Mouse (Mus musculus): ENCODE results near the gene Erich6. TPM values are rescaled to one million over a fixed set of nuclear protein-coding genes. Genes with fewer than 3 reads are reported as not detected.
A peak's percentile ranks its signal among the peaks of the same experiment; 100 is the strongest.

Erich6 gene
- polyA plus RNA-seq, 1 experiment from 2014 or later: not detected

DNA sequence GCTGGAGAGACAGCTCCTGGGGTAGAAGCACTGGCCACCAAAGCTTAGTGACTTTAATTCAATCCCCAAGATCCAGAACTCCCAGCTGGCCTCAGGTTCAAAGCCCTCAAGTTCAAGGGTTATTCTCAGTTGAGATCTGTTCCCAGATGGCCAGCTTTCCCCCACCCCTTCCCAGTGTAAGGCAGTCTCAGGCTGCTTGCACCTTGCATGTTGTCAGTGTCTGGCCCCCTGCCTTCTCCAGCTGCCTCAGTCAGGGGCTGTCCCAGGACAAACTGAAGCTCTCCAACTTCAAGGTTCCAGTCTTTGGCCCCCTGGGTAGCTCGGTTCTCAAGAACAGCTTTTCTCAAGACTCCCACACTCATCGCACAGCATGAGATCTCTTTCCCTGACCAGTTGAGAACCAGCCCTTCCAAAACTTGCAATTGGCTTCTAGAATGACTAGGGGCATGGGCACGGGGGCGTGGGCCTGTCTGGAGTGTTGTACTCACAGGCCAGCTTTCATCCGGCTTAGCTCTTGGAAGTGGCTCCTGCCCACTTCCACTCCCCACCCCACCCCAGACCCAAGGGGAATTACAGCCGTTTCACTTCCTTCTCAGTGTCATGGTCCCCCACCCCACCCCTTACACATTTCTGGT, 34.7 kb upstream of the Erich6 start:
- WGBS: 38% methylated on average over 6 of the region's 6 CpGs
- DNase-seq: no peak
- ATAC-seq (ENCODE audit: insufficient read depth): no peak

GRCm38 (mm10) chr3:58663970-58664369, 27.0 kb upstream of the Erich6 start:
- no peaks in the 10 kb centered on the region for H3K9me3 ChIP-seq (ENCODE audit: low read depth, low read length)
- no peak for TF ChIP-seq CTCF (IDR thresholded peaks at IDR 0.05; ENCODE audit: low read depth)
- WGBS: 88% methylated on average over 7 of the region's 7 CpGs
- ATAC-seq (ENCODE audit: insufficient read depth) (no peak), DNase-seq (no peak)
- no peak overlapping the region for H3K4me2 ChIP-seq
- no peaks in the 10 kb centered on the region for H3K27me3 ChIP-seq (ENCODE audit: insufficient read depth, low read length)
- no peaks in the 10 kb centered on the region for H3K4me1 ChIP-seq (ENCODE audit: insufficient read depth)
- no peak overlapping the region for H3K9ac ChIP-seq
- H3K36me3 ChIP-seq (ENCODE audit: insufficient read depth): no peaks in the 10 kb centered on the region
- H3K27ac ChIP-seq (ENCODE audit: low read depth): no peak overlapping the region
- H3K4me3 ChIP-seq (ENCODE audit: low read depth, low read length): no peak overlapping the region

More for the DNA sequence above, 34.7 kb upstream of the Erich6 start:
- Histone ChIP-seq H3K27me3 (ENCODE audit: insufficient read depth, low read length) (no peaks in the 10 kb centered on the region), H3K4me3 (ENCODE audit: low read depth, low read length) (no peak overlapping the region), H3K36me3 (ENCODE audit: insufficient read depth) (peaks cover 10% of the 10 kb centered on the region; the same call in 1 of the 2 replicates), H3K4me2 (no peak overlapping the region), H3K9ac (no peak overlapping the region), H3K9me3 (ENCODE audit: low read depth, low read length) (no peaks in the 10 kb centered on the region), H3K4me1 (ENCODE audit: insufficient read depth) (no peaks in the 10 kb centered on the region), H3K27ac (ENCODE audit: low read depth) (no peak overlapping the region)
- no peak for TF ChIP-seq CTCF (IDR thresholded peaks at IDR 0.05; ENCODE audit: low read depth)

GRCm38 (mm10) chr3:58660636-58661035, 23.6 kb upstream of the Erich6 start:
- Histone ChIP-seq H3K9ac (no peak overlapping the region), H3K4me3 (ENCODE audit: low read depth, low read length) (no peak overlapping the region), H3K4me2 (no peak overlapping the region), H3K27ac (ENCODE audit: low read depth) (no peak overlapping the region), H3K36me3 (ENCODE audit: insufficient read depth) (no peaks in the 10 kb centered on the region), H3K9me3 (ENCODE audit: low read depth, low read length) (no peaks in the 10 kb centered on the region), H3K27me3 (ENCODE audit: insufficient read depth, low read length) (no peaks in the 10 kb centered on the region), H3K4me1 (ENCODE audit: insufficient read depth) (no peaks in the 10 kb centered on the region)
- 85% methylated on average over 4 of the region's 4 CpGs for WGBS
- DNase-seq: no peak
- no peak for ATAC-seq (ENCODE audit: insufficient read depth)
- no peak for TF ChIP-seq CTCF (IDR thresholded peaks at IDR 0.05; ENCODE audit: low read depth)

DNA sequence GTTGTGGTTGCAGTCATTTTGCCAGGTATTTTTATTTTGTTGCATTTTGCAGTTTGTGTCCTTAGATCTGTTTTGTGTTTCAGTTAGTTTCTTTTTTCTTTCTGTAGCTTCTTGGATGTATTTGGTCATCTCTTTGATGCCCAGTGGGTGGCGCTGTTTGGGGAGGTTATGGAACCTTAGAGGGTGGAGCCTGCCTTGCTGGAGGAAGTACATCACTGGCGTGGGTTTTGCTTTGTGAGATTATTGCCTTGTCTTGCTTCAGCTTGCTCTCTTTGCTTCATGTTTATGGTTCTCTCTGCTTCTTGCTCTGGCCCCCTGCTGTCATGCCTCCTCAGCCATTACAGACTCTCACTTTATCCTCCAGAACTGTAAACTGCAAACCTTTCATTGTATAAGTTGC, 20.3 kb upstream of the Erich6 start:
- ATAC-seq (ENCODE audit: insufficient read depth) (no peak), DNase-seq (peak; percentile 41)
- Histone ChIP-seq H3K4me3 (ENCODE audit: low read depth, low read length) (no peak overlapping the region), H3K9ac (no peak overlapping the region), H3K4me2 (no peak overlapping the region), H3K9me3 (ENCODE audit: low read depth, low read length) (no peaks in the 10 kb centered on the region), H3K27me3 (ENCODE audit: insufficient read depth, low read length) (no peaks in the 10 kb centered on the region), H3K36me3 (ENCODE audit: insufficient read depth) (no peaks in the 10 kb centered on the region), H3K4me1 (ENCODE audit: insufficient read depth) (no peaks in the 10 kb centered on the region), H3K27ac (ENCODE audit: low read depth) (no peak overlapping the region)
- peak; percentile 46; the same call in 1 of the 2 replicates for TF ChIP-seq CTCF (IDR thresholded peaks at IDR 0.05; ENCODE audit: low read depth)
- WGBS: 19% methylated on average over 2 of the region's 2 CpGs

DNA sequence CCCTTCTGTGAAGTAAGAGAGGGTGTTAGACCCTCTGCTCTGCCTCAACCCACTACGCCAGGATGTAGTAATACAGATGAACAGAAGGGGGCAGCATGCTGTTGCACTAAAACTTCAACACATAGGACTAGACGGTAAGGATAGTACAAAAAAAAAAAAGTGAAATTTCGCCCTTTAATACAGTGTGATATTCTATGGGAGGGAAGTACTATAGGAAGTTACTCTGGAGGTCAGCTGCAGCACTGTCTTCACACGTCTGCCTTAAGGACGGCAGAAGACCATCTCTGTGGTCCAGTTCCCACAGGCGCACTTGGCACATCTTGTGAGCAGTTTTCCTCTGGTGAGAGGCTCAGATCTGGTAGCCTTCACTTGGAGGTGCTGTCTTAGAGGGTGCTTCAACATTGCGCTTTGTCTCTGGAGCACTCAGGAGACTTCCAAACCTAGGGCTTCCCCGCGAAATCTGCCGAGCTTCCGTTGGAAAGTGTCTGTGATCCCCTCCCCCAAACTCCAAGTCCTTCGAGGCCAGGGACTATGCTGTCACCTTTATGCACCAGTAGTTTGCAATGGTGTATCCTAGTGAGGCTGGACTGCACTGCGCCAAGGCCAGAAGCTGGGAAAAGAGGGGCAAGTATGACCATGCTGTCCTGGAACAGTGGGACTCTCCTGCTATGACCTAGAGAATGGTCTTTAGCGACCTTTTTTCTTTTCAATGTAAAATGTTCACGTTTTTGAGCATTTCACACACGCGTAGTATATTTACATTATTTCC, 18.5 kb upstream of the Erich6 start:
- WGBS: 48% methylated on average over 17 of the region's 17 CpGs
- Histone ChIP-seq H3K9me3 (ENCODE audit: low read depth, low read length) (no peaks in the 10 kb centered on the region), H3K4me1 (ENCODE audit: insufficient read depth) (no peaks in the 10 kb centered on the region), H3K4me3 (ENCODE audit: low read depth, low read length) (no peak overlapping the region), H3K27ac (ENCODE audit: low read depth) (no peak overlapping the region), H3K9ac (no peak overlapping the region), H3K4me2 (no peak overlapping the region), H3K36me3 (ENCODE audit: insufficient read depth) (no peaks in the 10 kb centered on the region), H3K27me3 (ENCODE audit: insufficient read depth, low read length) (no peaks in the 10 kb centered on the region)
- TF ChIP-seq CTCF (IDR thresholded peaks at IDR 0.05; ENCODE audit: low read depth): peak; percentile 82
- DNase-seq (peak; percentile 87), ATAC-seq (ENCODE audit: insufficient read depth) (peak; percentile 73; the same call in 1 of the 2 replicates)

DNA sequence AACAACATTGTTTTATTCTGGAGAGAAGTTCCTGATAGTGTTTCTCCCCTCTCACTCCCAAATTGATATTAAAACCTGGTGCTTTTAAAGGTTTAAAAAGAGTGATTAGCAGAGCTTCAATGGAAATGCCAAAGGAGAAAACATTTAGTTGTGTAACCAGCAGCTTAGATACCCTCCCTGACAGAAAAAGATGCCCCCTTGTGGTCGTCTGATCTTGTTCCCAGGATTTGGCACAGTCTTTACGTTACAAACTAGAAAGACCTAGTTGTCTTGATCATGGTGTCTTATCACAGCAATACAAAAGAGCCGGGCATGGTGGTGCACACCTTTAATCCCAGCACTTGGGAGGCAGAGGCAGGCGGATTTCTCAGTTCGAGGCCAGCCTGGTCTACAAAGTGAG, 16.9 kb upstream of the Erich6 start:
- ATAC-seq (ENCODE audit: insufficient read depth): no peak
- Histone ChIP-seq H3K27me3 (ENCODE audit: insufficient read depth, low read length) (no peaks in the 10 kb centered on the region), H3K4me1 (ENCODE audit: insufficient read depth) (no peaks in the 10 kb centered on the region), H3K4me2 (no peak overlapping the region), H3K36me3 (ENCODE audit: insufficient read depth) (no peaks in the 10 kb centered on the region), H3K9ac (no peak overlapping the region), H3K4me3 (ENCODE audit: low read depth, low read length) (no peak overlapping the region), H3K27ac (ENCODE audit: low read depth) (no peak overlapping the region), H3K9me3 (ENCODE audit: low read depth, low read length) (no peaks in the 10 kb centered on the region)
- peak; percentile 52 for DNase-seq
- TF ChIP-seq CTCF (IDR thresholded peaks at IDR 0.05; ENCODE audit: low read depth): peak; percentile 31; the same call in 1 of the 2 replicates
- 57% methylated on average over 5 of the region's 5 CpGs for WGBS

GRCm38 (mm10) chr3:58650328-58650727, 13.3 kb upstream of the Erich6 start:
- no peak overlapping the region for H3K4me3 ChIP-seq (ENCODE audit: low read depth, low read length)
- H3K9me3 ChIP-seq (ENCODE audit: low read depth, low read length): no peaks in the 10 kb centered on the region
- H3K4me2 ChIP-seq: no peak overlapping the region
- DNase-seq (no peak), ATAC-seq (ENCODE audit: insufficient read depth) (no peak)
- no peaks in the 10 kb centered on the region for H3K27me3 ChIP-seq (ENCODE audit: insufficient read depth, low read length)
- WGBS: 47% methylated on average over 4 of the region's 4 CpGs
- no peaks in the 10 kb centered on the region for H3K36me3 ChIP-seq (ENCODE audit: insufficient read depth)
- H3K4me1 ChIP-seq (ENCODE audit: insufficient read depth): no peaks in the 10 kb centered on the region
- TF ChIP-seq CTCF (IDR thresholded peaks at IDR 0.05; ENCODE audit: low read depth): no peak
- H3K9ac ChIP-seq: no peak overlapping the region
- H3K27ac ChIP-seq (ENCODE audit: low read depth): no peak overlapping the region
